Mouse (Mus musculus) cerebral cortex, adult 2 months (tissue): ENCODE results near the gene Scube1.

Experiments used
- WGBS: fragments of 180-500 bp; shearing (Covaris S2); methylation state at CpG from one replicate; pipeline ENCODE4 v1.1.7; 2018; 5-methylcytosine and 5-hydroxymethylcytosine counted together

The Scube1 gene

DNA sequence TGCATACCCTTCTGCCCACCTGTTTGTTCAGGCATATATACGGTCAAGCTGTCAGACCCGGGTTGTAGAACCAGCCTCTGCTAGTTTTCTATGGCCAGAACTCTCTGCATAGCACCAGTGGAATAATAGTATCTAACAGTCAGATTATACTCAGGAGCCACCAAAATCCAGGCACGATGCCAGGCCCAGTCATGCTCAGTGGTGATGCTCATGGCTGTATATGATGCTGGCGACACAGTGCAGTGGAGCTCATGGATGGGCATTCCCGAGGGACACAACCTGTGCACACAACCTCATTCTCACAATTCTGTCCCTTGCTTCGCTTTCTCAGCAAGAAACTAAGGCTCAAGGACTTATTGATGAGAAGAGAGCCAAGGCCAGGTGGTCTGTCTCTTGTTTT, 58.8 kb downstream of the Scube1 start:
- whole genome bisulfite sequencing = 75% methylated on average over 6 of the region's 6 CpGs

DNA sequence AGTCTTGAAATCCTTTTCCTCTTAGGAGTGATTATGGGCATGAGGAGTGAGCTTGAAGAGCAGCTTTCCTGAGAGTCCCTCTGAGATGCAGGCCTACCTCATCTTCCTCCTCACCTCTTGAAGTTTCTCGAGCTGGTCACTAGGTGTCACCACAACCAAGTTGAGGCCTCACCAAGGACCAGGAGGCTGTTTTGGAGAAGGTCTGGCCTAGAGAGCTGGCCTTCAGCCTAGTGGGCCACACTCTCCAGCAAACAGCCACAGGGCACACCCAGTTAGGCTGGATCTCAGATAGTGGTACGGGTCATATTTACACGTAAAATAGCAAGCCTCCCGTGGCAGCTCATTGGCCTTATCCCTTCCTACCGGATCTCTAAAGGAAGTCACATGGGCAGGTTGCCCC, 60.1 kb downstream of the Scube1 start:
- WGBS = 52% methylated on average over 5 of the region's 5 CpGs

DNA sequence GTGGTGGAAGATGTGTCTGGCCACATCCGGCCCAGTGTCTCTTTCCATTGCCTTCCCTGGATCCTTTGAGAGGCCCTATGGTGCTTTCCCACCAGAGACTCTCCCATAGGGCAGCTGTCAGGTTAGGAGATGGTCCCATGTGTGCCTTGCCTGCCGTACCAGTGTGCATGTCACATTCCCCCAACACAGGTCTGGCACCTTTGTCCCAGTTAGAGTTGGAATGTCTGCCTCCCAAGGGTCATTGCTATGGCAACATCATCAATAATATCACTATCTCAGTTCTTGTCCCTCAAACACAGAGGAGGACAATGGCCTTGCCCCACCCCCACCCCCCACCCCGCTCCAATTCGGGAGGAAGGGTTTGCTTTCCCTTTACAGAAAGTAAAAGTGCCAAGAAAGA, 61.8 kb downstream of the Scube1 start:
- WGBS = 64% methylated on average over 4 of the region's 4 CpGs

DNA sequence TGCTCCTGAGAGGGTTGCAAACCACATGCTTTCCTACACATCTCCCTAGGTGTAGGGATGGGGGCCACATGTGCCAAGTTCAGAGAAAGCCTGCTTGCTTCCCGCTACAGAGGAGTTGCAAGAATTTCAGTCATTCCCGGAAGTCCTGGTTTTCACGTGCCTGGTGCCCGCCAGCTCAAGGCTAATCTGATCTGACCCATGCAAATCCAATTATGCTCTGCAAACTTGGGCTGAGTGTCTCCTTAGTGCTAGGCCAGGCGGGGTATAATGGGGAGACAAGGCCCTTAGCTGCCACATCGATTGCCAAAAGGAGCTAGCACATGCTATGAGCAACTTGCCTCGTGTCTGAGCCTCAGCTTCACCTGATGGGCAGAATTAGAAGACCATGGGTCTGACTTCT, 62.7 kb downstream of the Scube1 start:
- WGBS = 77% methylated on average over 7 of the region's 7 CpGs

DNA sequence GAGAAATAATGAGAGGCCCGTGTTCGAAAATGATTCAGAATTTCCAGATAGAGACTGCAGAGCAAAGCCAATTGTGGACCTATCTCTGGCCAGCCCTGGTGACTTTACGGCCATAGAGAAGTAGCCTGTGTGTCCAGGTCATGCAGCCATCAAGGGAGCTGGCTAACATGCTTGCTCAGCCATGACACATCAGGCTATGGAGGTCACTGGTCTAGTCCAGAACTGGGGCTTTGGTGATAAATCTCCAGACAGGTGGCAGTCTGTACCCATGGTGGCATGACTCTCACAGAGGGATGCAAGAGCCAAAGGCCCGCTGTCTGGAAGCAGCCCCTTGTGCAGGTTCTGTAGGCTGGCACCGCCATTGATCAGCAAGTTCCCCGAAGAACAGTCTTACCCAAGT, 82.3 kb downstream of the Scube1 start:
- 82% methylated on average over 6 of the region's 6 CpGs for WGBS

DNA sequence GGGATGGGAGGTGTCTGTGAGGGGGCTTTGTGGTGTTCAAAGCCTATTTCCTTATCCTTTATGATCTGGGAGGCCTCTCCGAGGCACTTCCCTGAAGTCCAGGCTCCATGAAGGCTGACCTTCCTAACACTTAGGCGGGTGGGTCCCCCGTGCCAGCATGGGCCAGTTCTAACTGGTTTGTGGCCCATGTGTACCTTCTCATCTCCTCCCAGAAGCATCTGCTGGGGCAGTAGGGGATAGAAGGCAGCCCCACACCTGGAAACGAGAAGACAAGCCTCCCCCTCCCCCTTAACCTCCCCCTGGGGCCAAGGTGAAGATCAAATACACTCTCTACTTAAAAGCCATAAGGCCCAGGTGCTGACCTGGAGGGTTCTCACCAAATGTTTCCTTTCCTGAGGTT, 84.6 kb downstream of the Scube1 start:
- WGBS = 86% methylated on average over 4 of the region's 4 CpGs

DNA sequence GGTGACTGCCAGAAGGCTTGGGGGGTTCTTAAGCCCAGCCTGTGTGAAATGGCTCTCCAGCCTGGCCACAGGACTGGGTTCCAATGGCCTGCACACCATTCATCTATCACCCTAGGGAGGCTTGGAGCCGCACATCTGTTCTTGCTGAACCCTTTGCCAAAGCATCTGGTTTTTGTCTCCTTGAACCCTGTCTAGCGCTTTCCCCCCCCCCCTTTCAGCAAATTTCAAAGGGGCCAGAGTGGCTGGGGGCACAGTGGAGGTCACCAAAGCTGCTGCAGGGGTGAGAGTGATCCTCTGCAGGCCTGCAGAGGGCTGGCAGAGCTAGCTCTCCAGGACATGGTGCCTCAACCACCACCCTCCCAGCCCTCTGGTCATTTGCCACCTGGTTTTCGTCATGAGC, 85.7 kb downstream of the Scube1 start:
- 81% methylated on average over 3 of the region's 3 CpGs for WGBS

DNA sequence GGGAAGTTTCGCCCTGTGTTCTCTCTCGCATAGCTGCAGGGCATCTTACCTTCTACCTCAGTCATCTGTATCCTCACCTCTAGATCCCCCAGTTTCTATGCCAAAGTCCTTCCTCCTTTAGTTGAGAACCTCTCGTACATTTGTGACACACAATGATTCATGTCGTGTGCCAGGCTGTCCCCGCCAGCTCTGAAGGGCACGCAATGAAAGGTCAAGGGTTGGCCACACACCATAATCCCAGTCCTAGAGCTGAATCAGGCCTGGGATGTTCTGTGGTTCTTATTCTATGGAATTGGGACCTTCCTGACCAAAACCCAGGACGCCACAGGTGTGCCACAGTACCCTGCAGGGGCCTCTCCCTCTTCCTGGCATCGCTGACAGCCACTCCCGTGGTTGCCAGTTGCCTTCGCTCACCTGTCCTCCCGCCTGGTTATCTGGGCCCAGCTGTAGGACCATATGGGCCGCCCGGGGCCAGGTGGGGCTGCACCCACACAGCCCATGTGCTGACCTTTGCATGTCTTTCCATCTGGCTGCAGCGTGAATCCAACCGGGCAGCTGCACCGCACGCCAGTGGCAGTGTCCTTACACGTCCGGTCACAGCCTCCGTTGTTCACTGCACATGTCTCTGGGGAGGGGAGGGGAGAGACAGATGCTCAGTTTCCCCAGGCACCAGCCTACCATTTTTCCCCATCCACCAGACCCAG, 86.5 kb downstream of the Scube1 start:
- 83% methylated on average over 20 of the region's 20 CpGs for WGBS

DNA sequence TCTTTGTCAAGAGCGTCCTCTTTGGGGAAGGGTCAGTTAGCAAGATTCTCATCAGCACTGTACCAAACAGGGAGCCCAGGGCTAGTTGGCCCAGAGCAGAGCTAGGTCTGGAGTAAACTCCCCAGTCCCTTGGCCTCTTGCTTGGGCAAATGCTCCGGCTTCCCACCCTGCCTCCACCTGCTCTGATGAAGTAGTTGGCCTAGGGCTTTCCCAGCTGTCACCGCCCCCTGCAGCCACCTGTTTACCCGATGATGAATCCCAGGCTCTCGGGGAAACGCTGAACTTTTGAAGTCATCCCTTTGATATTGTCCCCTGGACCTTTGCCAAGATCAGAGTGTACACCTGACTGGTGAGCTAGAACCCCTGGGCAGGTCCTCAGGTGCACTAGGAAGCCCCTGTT, 88.1 kb downstream of the Scube1 start:
- WGBS = 66% methylated on average over 6 of the region's 6 CpGs

DNA sequence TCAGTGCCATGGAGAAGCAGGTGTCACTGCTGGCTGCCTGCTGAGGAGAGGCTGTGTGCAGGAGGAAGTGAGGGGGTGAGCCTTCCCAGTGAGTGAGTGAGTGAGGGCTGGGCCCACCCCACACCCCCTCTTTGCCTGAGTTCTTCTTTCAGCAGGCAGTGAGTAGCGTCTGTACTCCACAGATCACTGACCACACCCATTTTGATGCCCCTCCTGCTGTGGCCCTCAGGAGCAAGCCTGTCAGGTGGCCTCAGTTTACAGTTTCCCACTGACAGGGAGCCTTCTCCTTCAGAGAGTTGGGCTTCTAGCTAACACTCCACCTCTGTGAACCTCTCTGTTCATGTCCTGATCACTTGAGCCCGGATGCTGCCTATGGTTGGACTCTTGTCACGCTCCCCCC, 89.6 kb downstream of the Scube1 start:
- 71% methylated on average over 3 of the region's 3 CpGs for WGBS

DNA sequence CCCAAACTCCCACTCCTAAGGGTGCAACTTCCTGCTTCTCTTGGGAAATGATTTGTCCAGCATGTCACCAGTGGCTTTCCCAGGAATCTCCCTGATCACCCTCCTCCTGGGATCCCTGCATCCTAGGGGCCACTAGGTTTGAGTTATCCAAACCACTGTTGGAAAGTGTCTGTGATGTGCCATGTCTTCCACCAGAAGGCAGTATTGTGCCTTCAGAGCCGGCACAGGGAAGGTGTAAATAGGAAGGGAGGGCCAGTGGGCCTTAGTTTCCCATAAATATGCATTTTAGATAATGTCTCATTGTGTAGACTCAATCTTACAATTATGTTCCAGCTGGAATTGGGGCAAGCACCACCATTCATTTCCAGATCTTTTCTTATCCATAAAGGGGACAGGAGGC, 90.7 kb downstream of the Scube1 start:
- WGBS = 18% methylated on average over 1 of the region's 1 CpGs

DNA sequence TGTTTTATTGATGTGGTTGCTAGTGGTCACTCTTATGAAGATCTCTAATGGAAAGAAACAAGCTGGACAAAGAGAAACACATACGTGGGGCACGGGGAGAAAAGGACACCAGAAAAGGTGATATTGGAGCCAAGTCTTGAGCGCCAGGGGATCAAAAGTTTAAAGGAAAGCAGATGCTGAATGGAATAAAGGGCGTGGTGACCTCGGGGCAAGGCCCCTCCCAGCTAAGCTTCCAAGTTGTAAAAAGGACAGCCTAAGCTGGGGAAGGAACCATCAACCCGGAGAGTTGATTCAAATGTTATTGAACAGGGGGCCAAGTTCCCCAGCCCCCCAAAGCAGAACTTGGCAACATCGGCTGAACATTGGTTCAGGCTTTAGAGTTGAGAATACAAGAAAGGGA, 93.8 kb downstream of the Scube1 start:
- 85% methylated on average over 7 of the region's 7 CpGs for whole genome bisulfite sequencing

DNA sequence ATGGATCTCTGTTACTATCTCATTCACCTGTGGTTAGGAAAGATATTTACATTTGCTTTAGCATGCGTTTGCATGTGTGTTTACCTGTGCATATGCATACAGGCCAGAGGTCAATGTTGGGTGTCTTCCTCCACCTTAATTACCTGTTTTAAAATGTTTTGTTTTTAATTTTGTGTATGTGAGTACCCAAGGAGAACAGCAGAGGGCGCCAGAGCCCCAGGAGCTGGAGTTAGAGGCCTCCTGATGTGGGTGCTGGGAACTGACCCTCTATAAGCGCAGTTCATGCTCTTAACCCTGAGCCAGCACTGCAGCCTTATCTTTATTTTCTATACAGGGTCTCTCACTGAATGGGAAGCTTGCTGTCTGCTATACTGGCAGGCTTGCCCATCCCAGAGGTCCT, 95.1 kb downstream of the Scube1 start:
- 81% methylated on average over 3 of the region's 3 CpGs for WGBS

DNA sequence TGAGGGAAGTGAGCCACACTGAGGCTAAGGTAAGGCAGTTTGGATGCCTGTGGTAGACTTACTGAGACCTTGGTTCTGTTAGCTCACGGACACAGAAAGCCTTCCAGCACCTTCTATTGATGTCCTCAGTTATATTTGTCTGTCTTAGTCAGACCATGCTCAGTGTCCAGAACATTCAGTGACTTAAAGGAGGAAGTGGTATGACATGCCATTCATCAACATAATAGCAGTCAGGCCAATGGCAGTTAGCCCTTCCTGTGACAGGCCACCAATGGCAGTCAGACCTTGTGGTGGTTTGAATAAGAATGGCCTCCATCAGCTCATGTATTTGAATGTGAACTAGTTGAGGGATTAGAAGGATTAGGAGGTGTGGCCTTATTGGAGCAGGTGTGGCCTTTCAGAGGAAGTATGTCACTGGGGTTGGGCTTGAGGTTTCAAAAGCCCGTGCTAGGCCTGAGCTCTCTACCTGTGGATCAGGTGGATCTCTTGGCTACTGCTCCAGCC, 98.6 kb downstream of the Scube1 start:
- WGBS = 95% methylated on average over 2 of the region's 2 CpGs

DNA sequence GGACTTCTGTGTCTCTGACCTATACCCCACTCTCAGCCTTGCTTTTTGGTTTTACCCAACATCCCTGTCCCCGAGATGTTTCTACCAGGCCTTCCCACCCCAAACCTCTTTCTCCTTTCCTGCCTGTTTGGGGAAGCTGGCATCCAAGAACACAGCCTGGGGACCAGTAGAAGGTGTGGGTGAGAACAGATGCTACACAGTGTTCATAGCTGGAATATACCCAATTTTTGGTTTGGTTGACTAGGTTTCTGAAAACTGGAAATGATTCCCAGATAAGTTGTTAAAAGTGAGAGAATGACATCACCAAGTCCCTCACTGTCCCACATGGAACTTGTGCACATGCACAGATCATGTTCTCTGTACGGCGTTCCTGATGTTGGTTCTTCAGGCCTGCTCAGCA, 109.6 kb downstream of the Scube1 start:
- 58% methylated on average over 3 of the region's 3 CpGs for WGBS

DNA sequence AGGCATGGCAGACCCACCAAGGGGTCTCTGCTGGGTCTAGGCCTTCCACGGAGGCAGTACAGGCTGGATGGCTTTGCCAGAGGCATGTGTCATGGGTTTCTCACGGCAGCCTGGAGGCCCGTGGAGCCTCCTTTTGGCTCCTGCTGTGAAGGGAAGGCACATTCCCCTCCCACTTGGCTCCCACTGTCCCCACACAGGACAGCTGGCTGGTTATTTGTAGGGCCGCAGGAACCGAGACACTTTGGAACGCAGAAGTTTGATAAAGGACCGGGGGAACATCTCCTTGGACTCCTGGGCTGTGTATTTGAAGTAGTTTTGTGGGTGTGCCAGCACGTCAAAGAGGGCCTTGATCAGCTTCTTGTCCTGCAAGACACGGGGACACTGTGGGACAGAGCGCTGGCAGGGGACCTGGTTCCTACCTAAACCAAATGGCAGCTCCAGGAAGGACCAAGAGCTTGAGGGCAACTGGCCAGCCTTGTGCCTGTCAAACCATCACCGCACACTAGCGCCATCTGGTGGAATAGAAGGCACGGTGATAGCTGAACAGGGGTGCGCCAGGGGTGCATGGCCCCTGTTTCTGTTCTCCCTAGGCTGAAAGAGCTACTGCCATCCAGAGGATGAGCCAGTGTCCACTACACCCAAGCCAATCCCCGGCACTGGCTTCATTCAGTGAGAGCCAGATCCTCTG, 117.6 kb downstream of the Scube1 start:
- 33% methylated on average over 15 of the region's 15 CpGs for WGBS

DNA sequence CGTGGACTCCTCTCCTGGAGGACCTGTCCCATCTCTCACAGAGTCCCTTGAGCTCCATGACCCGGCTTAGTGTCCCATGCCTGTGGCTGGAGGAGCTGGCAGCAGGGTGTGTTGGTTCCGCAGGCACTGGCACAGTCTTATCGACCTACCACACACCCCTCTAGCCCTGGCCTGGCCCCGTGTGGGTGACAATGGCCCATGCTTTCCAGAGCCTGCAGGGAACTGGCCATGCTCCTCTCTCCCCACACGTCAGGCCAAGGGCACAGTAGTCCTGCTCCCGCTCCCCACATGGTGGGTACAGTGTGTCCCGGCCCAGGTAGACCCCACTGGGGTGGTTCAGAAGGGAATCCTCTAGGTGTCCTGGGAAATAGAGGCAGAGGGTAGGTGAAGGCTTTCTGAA, 118.1 kb downstream of the Scube1 start:
- 90% methylated on average over 8 of the region's 8 CpGs for WGBS

DNA sequence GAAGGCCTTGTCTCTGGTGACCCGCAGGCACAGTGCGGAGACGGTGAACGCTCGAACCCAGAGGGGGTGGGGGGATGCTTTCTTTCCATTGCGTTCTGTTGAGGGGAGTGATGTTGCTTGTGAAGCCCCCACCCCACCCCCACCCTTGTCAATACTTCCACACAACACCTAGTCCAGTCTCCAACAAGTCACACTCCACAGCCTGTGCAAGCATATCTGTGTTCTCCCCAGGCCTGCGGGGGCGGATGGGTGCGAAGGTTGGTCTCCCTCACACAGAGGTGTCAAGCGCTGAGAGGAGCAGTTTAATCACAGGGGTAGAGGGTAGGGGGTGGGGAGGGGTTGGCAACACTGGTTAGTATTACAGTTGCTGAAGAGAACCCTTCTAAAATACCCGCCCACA, 118.6 kb downstream of the Scube1 start:
- 92% methylated on average over 11 of the region's 11 CpGs for WGBS

DNA sequence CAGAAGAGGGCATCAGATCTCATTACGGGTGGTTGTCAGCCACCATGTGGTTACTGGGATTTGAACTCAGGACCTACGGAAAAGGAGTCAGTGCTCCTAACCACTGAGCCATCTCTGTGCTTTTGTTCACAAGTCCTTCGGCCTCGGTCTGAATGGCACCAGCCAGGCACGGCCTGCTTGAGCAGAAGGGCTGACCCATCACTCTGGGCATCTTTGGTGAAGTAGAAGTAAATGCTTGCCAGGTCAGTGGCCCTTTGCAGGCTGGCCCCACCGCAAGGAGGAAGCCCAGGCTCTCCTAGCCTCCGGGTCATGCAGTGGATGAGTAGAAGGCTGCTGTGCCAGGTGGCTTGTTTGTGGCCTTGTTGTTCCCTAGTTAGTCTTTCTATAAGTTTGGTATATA, 121.4 kb downstream of the Scube1 start:
- WGBS = 97% methylated on average over 7 of the region's 7 CpGs

DNA sequence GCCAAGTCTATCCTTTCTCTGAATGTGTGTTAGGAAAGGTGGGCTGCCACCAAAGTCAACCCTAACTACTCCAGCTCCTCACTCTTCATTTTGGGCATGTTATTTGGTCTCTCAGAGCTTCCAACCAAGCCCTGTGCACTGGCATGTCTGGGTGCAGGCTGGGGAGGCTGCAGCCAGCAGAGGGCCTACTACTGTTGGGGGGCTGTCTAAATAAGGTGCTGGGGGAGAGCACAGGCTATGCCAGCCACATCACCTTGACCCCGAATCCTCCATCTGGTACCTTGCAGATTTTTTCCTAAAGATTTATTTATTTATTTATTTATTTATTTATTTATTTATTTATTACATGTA, 121.8 kb downstream of the Scube1 start:
- WGBS = 97% methylated on average over 1 of the region's 1 CpGs

DNA sequence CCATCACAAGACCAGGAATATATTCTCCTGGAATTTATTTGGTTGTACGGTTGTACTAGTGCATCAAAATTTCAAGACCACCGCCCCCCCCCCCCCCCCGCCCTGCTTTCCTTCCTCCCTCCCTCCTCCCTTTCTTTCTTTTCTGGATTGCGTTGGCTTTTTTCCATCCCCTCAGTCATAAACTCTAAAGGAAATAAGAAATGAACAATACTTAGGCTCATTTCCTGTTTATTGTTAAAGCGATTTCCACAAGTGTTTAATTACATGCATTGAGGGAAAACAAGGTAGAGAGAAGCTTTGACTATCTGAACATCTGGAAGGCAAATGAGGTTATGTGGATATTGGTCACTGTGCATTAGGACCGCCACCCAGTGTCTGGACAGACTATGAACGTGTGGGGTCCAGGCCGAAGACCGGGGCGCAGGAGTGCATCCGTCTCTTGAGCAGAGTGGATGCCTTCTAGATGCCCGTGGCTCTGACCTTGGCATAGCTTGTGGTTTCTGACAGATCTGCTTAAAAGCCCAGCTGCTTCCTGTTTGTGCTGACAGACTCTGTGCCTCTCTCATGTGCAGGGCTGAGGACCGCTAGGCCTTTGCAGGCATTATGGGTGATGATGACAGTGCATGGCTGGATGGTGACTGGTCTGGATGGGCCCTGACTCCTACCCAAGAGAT, 122.3 kb downstream of the Scube1 start:
- WGBS = 73% methylated on average over 13 of the region's 13 CpGs

DNA sequence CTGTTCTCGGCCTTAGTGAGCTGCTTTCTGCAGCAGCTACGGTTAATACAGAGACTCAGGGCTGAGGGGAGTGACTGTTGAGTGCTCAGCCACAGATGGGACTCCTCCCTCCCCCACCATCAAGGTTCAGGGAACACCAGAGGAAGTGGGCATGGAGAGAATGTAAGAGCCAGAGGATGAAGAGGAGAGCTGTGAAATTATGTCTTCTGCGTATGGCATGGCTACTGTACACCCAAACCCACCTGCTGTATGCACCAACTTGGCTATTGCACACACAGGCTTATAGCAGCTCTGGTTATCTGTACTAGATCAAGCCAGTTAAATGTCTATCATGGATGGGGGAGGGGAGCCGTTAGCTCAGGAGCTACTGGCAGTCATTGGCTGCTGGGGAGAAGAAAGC, 123.6 kb downstream of the Scube1 start:
- 75% methylated on average over 4 of the region's 4 CpGs for WGBS

DNA sequence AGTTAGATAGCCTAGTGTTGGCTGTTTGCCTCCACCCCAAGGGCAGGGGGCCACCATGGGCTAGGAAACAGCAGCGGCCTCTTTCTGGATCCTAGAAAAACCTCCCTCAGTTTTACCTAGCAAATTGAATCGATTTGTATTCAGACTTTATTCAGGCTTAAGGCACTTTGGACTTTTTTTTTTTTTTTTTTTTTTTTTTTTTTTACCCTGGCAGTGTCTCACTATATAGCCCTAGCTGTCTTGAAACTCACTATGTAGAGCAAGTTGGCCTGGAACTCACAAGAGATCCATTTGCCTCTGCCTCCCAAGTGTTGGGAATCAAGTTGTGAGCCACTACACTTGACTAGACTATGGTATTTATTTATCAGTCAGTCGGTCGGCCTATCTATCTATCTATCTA, 128.0 kb downstream of the Scube1 start:
- WGBS = 88% methylated on average over 4 of the region's 4 CpGs
